Mouse (Mus musculus) liver, postnatal 0 days (tissue): ENCODE results near the gene Slco2b1.

Experiments used
- CTCF ChIP-seq: sonication (generic); IDR thresholded peaks from 2 replicates; pipeline ENCODE4 v1.5.1; 2016; ENCODE audit warnings: antibody characterized with exemption, low read depth
- EP300 ChIP-seq: IDR thresholded peaks from 2 replicates; pipeline ENCODE4 v1.6.1; 2016; ENCODE audit warnings: antibody characterized with exemption, low read depth, mild to moderate bottlenecking

DNA sequence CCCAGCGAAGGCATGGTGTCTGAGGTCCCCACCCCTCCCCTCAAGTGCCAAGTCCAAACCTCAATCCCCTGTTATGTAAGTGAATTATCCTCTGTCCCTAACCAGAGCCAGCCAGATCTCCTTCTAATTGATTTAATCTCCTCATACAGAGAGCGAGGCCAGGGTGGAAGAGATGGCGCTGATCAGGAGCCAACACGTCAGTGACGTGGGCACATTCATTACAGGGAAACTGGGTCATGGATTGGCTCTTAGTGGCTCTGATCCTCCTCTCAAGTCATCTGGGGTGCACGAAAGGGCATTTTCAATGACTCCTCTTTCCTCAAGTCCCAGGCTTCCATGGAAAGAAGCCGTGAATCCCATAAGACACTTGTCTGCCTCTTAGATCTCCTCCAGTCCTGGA lies 66.4 kb downstream of the Slco2b1 start:
- TF ChIP-seq CTCF, result no peak
- no peak for TF ChIP-seq EP300
